Mouse (Mus musculus) cerebellum, adult 11-12 months (tissue): Measurements from ENCODE around the gene Map3k12.

Experiments
- DNase-seq: peaks from one replicate; pipeline ENCODE4 v3.0.0; 2022

Gene Map3k12

GRCm38 (mm10) chr15:102502254-102502840 lies 14.5 kb downstream of the Map3k12 start:
- no peak for DNase-seq

- no peak for DNase-seq
These were observed 15.6 kb downstream of the Map3k12 start for GRCm38 (mm10) chr15:102501084-102501814.

- DNase-seq, result no peak
These were observed 16.4 kb downstream of the Map3k12 start for GRCm38 (mm10) chr15:102500479-102500878.

GRCm38 (mm10) chr15:102499851-102500250 lies 17.0 kb downstream of the Map3k12 start:
- DNase-seq, result no peak

GRCm38 (mm10) chr15:102499370-102499769 lies 17.5 kb downstream of the Map3k12 start:
- no peak for DNase-seq

GRCm38 (mm10) chr15:102498322-102498721 lies 18.5 kb downstream of the Map3k12 start:
- no peak for DNase-seq

GRCm38 (mm10) chr15:102487664-102488063 lies 29.2 kb downstream of the Map3k12 start:
- DNase-seq, result no peak

GRCm38 (mm10) chr15:102485853-102486252 lies 31.0 kb downstream of the Map3k12 start:
- no peak for DNase-seq

GRCm38 (mm10) chr15:102483136-102483535 lies 33.7 kb downstream of the Map3k12 start:
- DNase-seq, result no peak

GRCm38 (mm10) chr15:102474520-102474919 lies 42.3 kb downstream of the Map3k12 start:
- no peak for DNase-seq

- DNase-seq, result no peak
These were observed 43.6 kb downstream of the Map3k12 start for GRCm38 (mm10) chr15:102473246-102473645.

- no peak for DNase-seq
These were observed 45.1 kb downstream of the Map3k12 start for GRCm38 (mm10) chr15:102471727-102472126.

GRCm38 (mm10) chr15:102471295-102471645 lies 45.6 kb downstream of the Map3k12 start:
- DNase-seq, result no peak

GRCm38 (mm10) chr15:102470605-102471294 lies 46.1 kb downstream of the Map3k12 start:
- DNase-seq, result peak; percentile 85

GRCm38 (mm10) chr15:102470183-102470604 lies 46.7 kb downstream of the Map3k12 start, which contains the start of gene Pcbp2:
TSS of gene Pcbp2 (plus strand) at chr15:102470539.
- peak; percentile 98 for DNase-seq

- peak; percentile 38 for DNase-seq
These were observed 48.0 kb downstream of the Map3k12 start for GRCm38 (mm10) chr15:102468675-102469370.

GRCm38 (mm10) chr15:102463666-102464065 lies 53.2 kb downstream of the Map3k12 start:
- DNase-seq, result no peak

- DNase-seq, result no peak
These were observed 55.3 kb downstream of the Map3k12 start for GRCm38 (mm10) chr15:102461430-102462075.

- DNase-seq, result no peak
These were observed 55.9 kb downstream of the Map3k12 start for GRCm38 (mm10) chr15:102460971-102461370.

GRCm38 (mm10) chr15:102460409-102460808 lies 56.5 kb downstream of the Map3k12 start:
- peak; percentile 55 for DNase-seq

- no peak for DNase-seq
These were observed 57.0 kb downstream of the Map3k12 start for GRCm38 (mm10) chr15:102459847-102460246.

- peak; percentile 44 for DNase-seq
These were observed 57.5 kb downstream of the Map3k12 start for GRCm38 (mm10) chr15:102459381-102459780.

- peak; percentile 97 for DNase-seq
These were observed 58.0 kb downstream of the Map3k12 start, which contains the start of gene Prr13 for GRCm38 (mm10) chr15:102458904-102459317. TSS of gene Prr13 (plus strand) at chr15:102459028.
